Comparison of ENCODE assay signal across 8 mouse cellular contexts in the genomic region with DNA sequence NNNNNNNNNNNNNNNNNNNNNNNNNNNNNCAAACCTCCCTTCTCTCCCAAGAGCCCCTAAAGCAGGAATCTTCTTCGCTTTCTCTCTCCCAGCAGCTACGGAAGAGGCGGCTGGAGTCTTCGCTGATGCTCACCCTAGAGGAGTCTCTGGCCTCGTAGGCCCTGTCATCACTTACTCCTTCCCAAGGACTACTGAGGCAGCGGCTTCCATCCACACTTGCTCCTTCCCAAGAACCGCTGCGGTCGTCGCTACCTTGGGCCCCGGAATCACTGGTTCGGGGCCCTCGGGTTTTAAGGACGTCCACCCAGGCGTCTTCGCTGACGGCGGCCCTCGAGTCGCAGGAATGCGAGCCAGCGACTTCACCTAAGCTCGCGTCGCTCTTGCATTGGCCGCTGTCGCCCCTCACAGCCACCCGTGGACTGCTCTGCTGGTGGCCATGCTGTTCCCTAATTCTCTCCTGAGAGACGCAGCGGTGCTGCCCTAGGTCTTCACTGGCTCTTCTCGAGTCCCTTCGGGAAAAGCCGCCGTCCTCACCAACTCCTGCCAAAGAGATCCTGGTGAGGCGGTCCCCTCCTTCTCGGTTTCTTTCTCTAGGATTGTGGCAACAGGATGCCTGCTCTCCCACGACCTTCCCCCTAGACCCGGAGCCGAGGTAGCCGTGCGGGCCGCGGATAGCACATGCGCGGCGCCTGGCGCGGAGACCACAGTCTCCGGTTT. TPM values are rescaled to one million over a fixed set of nuclear protein-coding genes. Genes with fewer than 3 reads are reported as not detected.
DNase-seq lines count a peak whose midpoint lies in the region; ATAC-seq and TF ChIP-seq lines count a peak whose summit lies in the region.

No protein-coding gene starts in this region.

- H3K4me3 ChIP-seq in testis, adult 2 months (ENCODE audit: control insufficient read depth, low read depth, low read length): peak overlapping the region; percentile 96
- peak overlapping the region; percentile 79 for H3K4me3 ChIP-seq in hindbrain, embryonic 15.5 days

- H3K27ac ChIP-seq in testis, adult 2 months (ENCODE audit: control insufficient read depth, insufficient read depth, low read depth, low read length): peak overlapping the region; percentile 90
- peak overlapping the region; percentile 72 for H3K27ac ChIP-seq in hindbrain, embryonic 15.5 days (replicated peaks)

- TF ChIP-seq CTCF in testis, adult 2 months (IDR thresholded peaks at IDR 0.05; ENCODE audit: control insufficient read depth, insufficient read depth, insufficient replicate concordance, low read depth, low read length): no peak

- H3K36me3 ChIP-seq in testis, adult 2 months (ENCODE audit: control insufficient read depth, insufficient read depth, low read length): no peaks in the 10 kb centered on the region; the same call in 1 of the 2 replicates
- peaks cover 11% of the 10 kb centered on the region for H3K36me3 ChIP-seq in hindbrain, embryonic 15.5 days

- peaks cover 2% of the 10 kb centered on the region for H3K4me1 ChIP-seq in testis, adult 2 months (ENCODE audit: control insufficient read depth, insufficient read depth, low read length)
- peaks cover 24% of the 10 kb centered on the region for H3K4me1 ChIP-seq in hindbrain, embryonic 15.5 days (replicated peaks)

- no peaks in the 10 kb centered on the region for H3K27me3 ChIP-seq in testis, adult 2 months (ENCODE audit: control insufficient read depth, insufficient read depth, low read length)
- H3K27me3 ChIP-seq in hindbrain, embryonic 15.5 days: no peaks in the 10 kb centered on the region

- WGBS in hindbrain, embryonic 15.5 days: 1% methylated on average over 49 of the region's 49 CpGs

- no peak for TF ChIP-seq POLR2A in testis, adult 2 months (IDR thresholded peaks at IDR 0.05; ENCODE audit: control insufficient read depth, low read depth, low read length)

- no peaks in the 10 kb centered on the region for H3K9me3 ChIP-seq in hindbrain, embryonic 15.5 days

- peak; percentile 87 for ATAC-seq in hindbrain, embryonic 15.5 days (ENCODE audit: low FRiP score, low read depth)

- H3K4me2 ChIP-seq in hindbrain, embryonic 15.5 days: peak overlapping the region; percentile 96

- peak overlapping the region; percentile 64 for H3K9ac ChIP-seq in hindbrain, embryonic 15.5 days

- peak; percentile 19 for DNase-seq in adrenal gland, postnatal 25 days
- DNase-seq in adrenal gland, adult (ENCODE audit: inconsistent age in 2 of 2, low spot score in 1 of 2): no peak
- DNase-seq in testis, postnatal 14 days (ENCODE audit: low spot score): no peak
- DNase-seq in lung, postnatal 36 days: peak; percentile 6
- no peak for DNase-seq in layer of hippocampus, postnatal 14 days (ENCODE audit: low spot score in 2 of 2)
- no peak for DNase-seq in adrenal gland, postnatal 14 days

RNA-seq across cellular contexts. Expression of a gene that starts 0.5 kb away (rescaled TPM):
- 9.5 and 9.7 TPM in 2 replicates for total RNA-seq in adrenal gland, postnatal 25 days (2021)
- polyA plus RNA-seq in testis, adult 2 months (2012; rRNA removed): 125 and 140 TPM in 2 replicates
- polyA plus RNA-seq in hindbrain, embryonic 15.5 days (2015; fragmentation: Nextera tagmentation; extraction: Ambion mirVana): 22.9 and 24.5 TPM in 2 replicates
- total RNA-seq in layer of hippocampus, postnatal 14 days (2021): 10 to 100 TPM; 20.4 to 20.8 TPM
- 6.2 and 7.0 TPM in 2 replicates for total RNA-seq in adrenal gland, postnatal 14 days (2021)

RNA-seq across cellular contexts. Expression of a gene that starts 33.3 kb away (rescaled TPM):
- 63.6 and 65.1 TPM in 2 replicates for total RNA-seq in adrenal gland, postnatal 25 days (2021)
- 40.4 and 43.8 TPM in 2 replicates for polyA plus RNA-seq in testis, adult 2 months (2012; rRNA removed)
- polyA plus RNA-seq in hindbrain, embryonic 15.5 days (2015; fragmentation: Nextera tagmentation; extraction: Ambion mirVana): 18.6 and 18.8 TPM in 2 replicates
- total RNA-seq in layer of hippocampus, postnatal 14 days (2021): 10 to 100 TPM; 41.8 to 48.8 TPM
- total RNA-seq in adrenal gland, postnatal 14 days (2021): 48.8 and 53.3 TPM in 2 replicates

Comparison
In these comparisons a context has a peak if more than half of its experiments do, and no peak if none do; other contexts are left out.
1. DNase-seq: peak in adrenal gland, postnatal 25 days (single experiment) and lung, postnatal 36 days (single experiment); none in adrenal gland, adult (0 of 2), testis, postnatal 14 days (single experiment), layer of hippocampus, postnatal 14 days (0 of 2) and adrenal gland, postnatal 14 days (single experiment).